Mouse (Mus musculus) embryo, embryonic 10.5 days (tissue): ENCODE measurements around the gene Cps1.

Source experiments
- DNase-seq: peaks from one replicate; pipeline ENCODE4 v3.0.0-alpha.2; 2015; ENCODE audit warnings: low spot score

Gene Cps1

GRCm38 (mm10) chr1:67122797-67123196 is at the start of gene Cps1:
Gene Cps1, plus strand, starts transcription at chr1:67123026.
- no peak for DNase-seq

DNA sequence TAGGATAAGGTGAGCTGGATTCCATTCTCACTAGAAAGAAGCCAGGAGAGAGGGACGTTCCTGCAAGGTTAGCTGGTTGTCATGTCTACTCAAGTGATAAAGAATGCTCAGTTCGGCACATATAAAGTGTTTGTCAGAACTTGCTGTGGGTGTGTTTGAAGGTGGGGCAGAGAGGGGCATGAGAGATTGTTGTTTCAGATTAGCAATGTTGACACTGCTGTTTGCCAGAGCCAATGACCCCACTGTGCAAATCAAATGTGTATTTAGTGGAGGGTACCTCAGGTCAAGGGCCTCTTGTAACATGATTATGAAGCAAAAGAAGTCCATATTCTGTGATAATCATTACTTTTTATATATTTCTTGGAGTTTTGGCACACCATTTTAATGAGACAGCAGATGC is 45.1 kb upstream of the Cps1 start:
- no peak for DNase-seq

GRCm38 (mm10) chr1:67078666-67079065 is 44.2 kb upstream of the Cps1 start:
- no peak for DNase-seq

DNA sequence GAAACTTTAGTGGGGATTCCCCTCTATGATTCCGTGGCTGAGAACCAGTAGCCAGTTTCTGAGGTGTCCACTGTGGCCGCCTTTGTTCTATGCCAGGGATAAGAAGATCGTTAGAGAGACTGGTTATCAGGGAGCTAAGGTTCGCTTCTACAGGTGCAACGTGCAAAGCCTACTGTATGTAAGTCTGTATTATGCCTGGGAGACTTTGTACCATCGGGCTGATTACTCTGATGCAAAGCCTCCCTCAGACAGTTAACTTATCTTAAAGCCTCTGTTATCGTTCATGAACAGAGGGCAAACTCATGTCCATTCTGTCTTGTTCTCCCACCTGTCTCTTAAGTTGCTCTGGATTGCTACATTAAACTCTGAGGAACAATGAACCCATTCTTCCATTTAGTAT is 43.7 kb upstream of the Cps1 start:
- no peak for DNase-seq

- no peak for DNase-seq
These were observed 30.4 kb upstream of the Cps1 start for GRCm38 (mm10) chr1:67092473-67092872.

GRCm38 (mm10) chr1:67099215-67099614 is 23.6 kb upstream of the Cps1 start:
- DNase-seq: no peak

GRCm38 (mm10) chr1:67103476-67104248 is 19.2 kb upstream of the Cps1 start:
- DNase-seq: peak; percentile 22

- no peak for DNase-seq
These were observed 11.1 kb upstream of the Cps1 start for GRCm38 (mm10) chr1:67111621-67112298.

- DNase-seq: no peak
These were observed 9.3 kb upstream of the Cps1 start for GRCm38 (mm10) chr1:67113343-67114030.

GRCm38 (mm10) chr1:67116571-67116970 is 6.3 kb upstream of the Cps1 start:
- no peak for DNase-seq

DNA sequence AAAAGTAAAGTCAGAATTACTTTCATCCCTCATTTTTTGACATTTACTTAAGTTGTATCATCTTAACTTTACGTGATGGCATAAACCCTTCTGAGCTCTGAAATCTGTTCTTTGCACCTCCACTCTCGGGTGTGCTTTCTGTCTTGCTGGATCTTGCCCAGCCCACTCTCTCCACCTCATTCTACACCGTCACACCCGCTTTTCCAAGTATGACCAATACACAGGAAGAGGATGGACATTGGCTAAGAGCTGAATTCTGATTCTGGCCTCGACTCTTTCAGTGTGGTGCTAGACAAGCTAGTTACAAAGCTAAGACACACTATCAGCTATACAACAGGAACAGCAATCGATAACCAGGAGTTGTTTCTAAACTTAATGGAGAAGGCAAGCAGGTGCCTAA is 5.0 kb upstream of the Cps1 start:
- no peak for DNase-seq

GRCm38 (mm10) chr1:67125433-67125832 is 2.6 kb downstream of the Cps1 start:
- DNase-seq: no peak

DNA sequence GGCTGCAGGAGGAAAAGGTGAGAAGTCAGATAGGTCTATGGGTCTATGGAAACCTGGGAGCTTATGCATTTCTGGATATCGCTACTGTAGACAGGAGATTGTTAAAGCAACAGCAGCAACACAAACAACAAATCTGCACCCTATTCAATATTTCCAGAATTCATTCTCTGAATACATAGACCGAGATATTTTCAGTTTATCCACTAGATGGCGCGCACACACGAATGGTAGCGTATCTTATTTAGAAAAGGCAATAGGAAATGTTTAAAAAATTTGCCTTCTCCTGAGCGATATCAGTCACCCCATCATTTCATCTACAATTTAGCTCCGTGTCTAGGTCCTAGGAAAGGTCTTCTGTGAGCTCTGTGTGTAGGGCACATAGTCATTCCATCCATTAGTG is 21.1 kb downstream of the Cps1 start:
- peak; percentile 77 for DNase-seq

- no peak for DNase-seq
These were observed 28.4 kb downstream of the Cps1 start for GRCm38 (mm10) chr1:67151246-67151645.

GRCm38 (mm10) chr1:67167283-67167682 is 44.5 kb downstream of the Cps1 start:
- no peak for DNase-seq

GRCm38 (mm10) chr1:67181165-67181564 is 58.3 kb downstream of the Cps1 start:
- DNase-seq: peak; percentile 81

DNA sequence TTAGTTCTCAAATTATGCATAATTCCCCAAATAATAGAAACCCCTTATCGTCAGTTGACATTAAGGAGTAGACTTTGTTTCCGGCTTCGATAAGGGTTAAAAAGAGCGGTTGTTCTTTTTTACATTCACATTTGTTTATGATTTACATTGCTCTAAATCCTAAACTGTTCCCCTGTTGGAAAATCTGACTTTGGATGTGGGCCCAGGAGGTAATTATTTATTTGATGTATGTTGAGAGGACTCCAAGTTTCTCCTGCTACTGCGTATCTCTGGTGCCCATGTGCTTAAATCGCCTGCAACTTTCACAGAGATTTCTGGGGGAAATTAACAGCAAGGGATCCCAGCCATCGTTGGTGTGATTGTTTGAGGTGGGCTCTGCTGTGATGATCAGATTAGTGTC is 59.4 kb downstream of the Cps1 start:
- DNase-seq: no peak

GRCm38 (mm10) chr1:67183532-67183931 is 60.7 kb downstream of the Cps1 start:
- DNase-seq: no peak

DNA sequence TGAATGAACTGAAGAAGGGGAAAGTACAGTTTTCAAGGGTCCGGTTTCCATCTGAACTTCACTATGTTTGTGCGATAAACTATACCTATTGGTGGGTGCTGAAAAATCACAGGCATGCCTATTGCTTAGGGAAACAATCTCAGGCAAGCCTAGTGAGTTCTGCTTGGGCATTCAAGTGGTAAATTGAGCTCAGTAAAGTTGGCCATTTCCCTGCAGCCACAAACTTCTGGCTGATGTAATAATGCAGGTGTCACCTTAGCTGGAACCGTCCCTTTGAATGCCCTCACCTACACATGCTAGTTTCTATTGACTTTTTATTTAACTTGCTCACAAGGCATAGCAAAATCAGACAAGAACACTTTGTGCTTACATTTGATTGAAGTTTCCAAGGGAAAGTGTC is 61.3 kb downstream of the Cps1 start:
- no peak for DNase-seq

DNA sequence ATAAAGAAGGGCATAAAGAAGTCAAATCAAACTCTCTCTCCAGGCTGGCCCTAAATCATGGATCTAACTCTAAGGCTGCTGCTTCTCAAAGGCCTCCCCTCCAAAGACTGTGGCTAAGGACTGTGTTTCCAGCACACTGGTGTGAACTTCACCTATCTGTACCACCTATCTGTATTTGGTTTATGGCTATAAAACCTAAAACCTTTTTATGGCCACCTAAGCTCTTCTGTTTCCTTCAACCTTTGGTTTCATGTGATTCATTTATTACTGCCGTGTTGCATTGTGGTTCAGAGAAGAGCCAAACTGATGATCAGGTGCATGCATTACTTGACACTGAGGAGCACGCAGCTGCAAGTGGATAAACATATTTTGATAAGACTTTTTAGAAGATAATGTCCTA is 74.5 kb downstream of the Cps1 start:
- no peak for DNase-seq

DNA sequence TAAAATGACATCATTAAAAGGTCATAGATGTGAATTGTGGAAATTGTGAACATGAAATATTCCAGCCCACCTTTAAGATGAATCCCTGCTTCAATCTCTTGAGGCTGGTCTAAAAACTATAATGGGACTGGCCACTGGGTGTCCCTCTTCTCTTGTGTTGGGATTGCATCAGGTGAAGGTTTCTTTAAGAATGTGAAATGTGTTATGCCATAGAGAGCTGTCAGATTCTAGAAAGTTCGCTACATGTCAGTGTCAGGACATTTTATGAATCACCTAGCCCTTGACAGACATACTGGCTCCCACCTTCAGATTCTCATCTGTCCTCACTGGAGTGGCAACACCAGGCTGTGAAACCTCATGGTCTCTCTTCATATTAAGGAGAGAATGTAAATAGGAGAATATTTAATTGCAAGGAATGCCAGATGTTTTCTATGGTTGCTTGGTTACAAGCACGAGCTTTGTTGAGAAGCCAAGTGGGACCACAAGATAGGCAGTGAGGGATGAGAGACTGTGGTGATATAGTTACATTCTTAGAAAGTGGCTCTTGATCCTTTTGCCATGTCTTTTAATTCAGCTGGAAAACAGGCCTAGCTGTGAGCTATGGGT is 95.6 kb downstream of the Cps1 start:
- DNase-seq: peak; percentile 54

GRCm38 (mm10) chr1:67223666-67224065 is 100.8 kb downstream of the Cps1 start:
- DNase-seq: no peak

DNA sequence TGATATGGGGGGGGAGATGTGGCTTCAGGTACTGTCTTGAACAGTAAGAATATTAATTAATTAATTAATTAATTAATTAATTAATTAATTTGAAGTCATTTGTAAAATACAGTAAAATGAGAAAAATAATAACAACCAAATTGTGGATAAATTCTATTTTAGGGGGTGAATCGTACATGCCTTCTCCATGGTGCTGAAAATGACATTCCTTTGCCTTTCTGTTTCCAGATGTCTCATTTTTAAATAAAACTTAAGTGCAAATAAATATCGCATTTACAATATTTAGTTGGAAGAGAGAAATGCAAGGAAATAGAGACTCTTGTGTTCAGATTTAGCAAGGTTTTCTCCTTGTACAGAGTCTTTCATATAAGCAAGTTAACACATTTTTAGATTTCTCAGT is 112.0 kb downstream of the Cps1 start:
- peak; percentile 20 for DNase-seq
